Mouse (Mus musculus) liver, adult 2 months (tissue): Measurements from ENCODE around the gene Pde9a. TPM values are rescaled to one million over a fixed set of nuclear protein-coding genes. Genes with fewer than 3 reads are reported as not detected.

ENCODE experiments used
- DNase-seq: peaks from one replicate; pipeline ENCODE4 v3.0.0-alpha.2; 2011; ENCODE audit warnings: low read depth, low spot score; ENCODE audit errors: extremely low read depth
- H3K27ac ChIP-seq: fragments of 200-500 bp; replicated peaks from 2 replicates; pipeline ENCODE4 v1.5.1; 2012; ENCODE audit warnings: low read depth, mild to moderate bottlenecking, control low read depth, inconsistent platforms, low read length; ENCODE audit not compliant: insufficient read depth
- H3K27me3 ChIP-seq: fragments of 200-500 bp; 2 replicates; pipeline ENCODE4 v1.6.1; 2012; ENCODE audit warnings: mild to moderate bottlenecking, moderate library complexity, low read length, inconsistent platforms; ENCODE audit not compliant: control insufficient read depth, insufficient read depth
- H3K36me3 ChIP-seq: fragments of 200-500 bp; 2 replicates; pipeline ENCODE4 v1.6.1; 2012; ENCODE audit warnings: low read length, inconsistent platforms; ENCODE audit not compliant: control insufficient read depth, insufficient read depth
- H3K4me1 ChIP-seq: fragments of 200-500 bp; 2 replicates; pipeline ENCODE4 v1.6.1; 2011; ENCODE audit warnings: low read length; ENCODE audit not compliant: control insufficient read depth, insufficient read depth
- H3K4me3 ChIP-seq: fragments of 200-500 bp; 2 replicates; pipeline ENCODE4 v1.5.1; 2011; ENCODE audit warnings: low read depth, mild to moderate bottlenecking, control low read depth, low read length, moderate library complexity; ENCODE audit not compliant: insufficient read depth
- H3K79me2 ChIP-seq: fragments of 200-500 bp; 2 replicates; pipeline ENCODE4 v1.6.1; 2012; ENCODE audit warnings: inconsistent platforms, mild to moderate bottlenecking, low read length, moderate library complexity; ENCODE audit not compliant: control insufficient read depth, insufficient read depth
- H3K9ac ChIP-seq: fragments of 200-500 bp; 2 replicates; pipeline ENCODE4 v1.6.1; 2012; ENCODE audit warnings: low read depth, mild to moderate bottlenecking, control low read depth, inconsistent platforms, low read length
- CTCF ChIP-seq: fragments of 200-500 bp; IDR thresholded peaks from 2 replicates; pipeline ENCODE4 v1.5.1; 2011; ENCODE audit warnings: low read depth, low read length, control low read depth
- POLR2A ChIP-seq: fragments of 200-500 bp; IDR thresholded peaks from 2 replicates; pipeline ENCODE4 v1.6.1; 2011; ENCODE audit warnings: low read length, control low read depth; ENCODE audit not compliant: insufficient read depth; ENCODE audit errors: extremely low read depth
- WGBS: fragments of 180-500 bp; shearing (Covaris S2); methylation state at CpG from one replicate; pipeline ENCODE4 v1.1.7; 2018; 5-methylcytosine and 5-hydroxymethylcytosine counted together
- polyA plus RNA-seq: library from polyadenylated mRNA; depleted of rRNA; stranded (reverse); fragments of >200 nt; gene quantifications from 2 replicates; pipeline ENCODE4 v1.2.3, GENCODE M21; 2012
- total RNA-seq: library from RNA; depleted of rRNA; stranded (reverse); fragments of >200 nt; gene quantifications from 2 replicates; pipeline ENCODE4 v1.2.3, GENCODE M21; 2014

Gene Pde9a
- total and polyA plus RNA-seq, 2 experiments = 9.1 to 66.9 TPM

DNA sequence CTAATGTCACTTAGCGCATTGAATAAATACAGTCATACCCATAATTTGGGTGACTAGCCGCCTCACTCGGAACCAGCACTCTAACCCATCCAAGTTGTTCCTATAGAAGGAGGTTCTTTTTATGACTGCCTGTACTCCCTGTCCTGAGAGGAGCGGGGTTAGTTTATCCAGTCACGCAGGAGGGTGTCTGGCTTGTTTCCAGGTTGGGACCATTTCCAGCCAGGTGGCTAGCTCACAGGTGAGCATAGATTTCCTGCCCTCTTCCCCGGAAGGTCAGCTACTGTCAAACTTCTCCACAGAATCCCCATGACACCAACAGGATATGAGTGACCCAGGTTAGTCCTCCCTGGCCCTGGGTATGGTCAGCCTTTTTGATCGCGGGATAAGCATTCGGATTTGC lies 51.5 kb downstream of the Pde9a start:
- 83% methylated on average over 9 of the region's 9 CpGs for WGBS
- Histone ChIP-seq H3K27me3 (no peaks in the 10 kb centered on the region), H3K9ac (no peak overlapping the region), H3K27ac (no peak overlapping the region), H3K79me2 (no peaks in the 10 kb centered on the region; the same call in 1 of the 2 replicates), H3K4me3 (no peak overlapping the region), H3K36me3 (no peaks in the 10 kb centered on the region), H3K4me1 (no peaks in the 10 kb centered on the region)
- TF ChIP-seq CTCF = no peak
- no peak for TF ChIP-seq POLR2A
- DNase-seq = no peak

DNA sequence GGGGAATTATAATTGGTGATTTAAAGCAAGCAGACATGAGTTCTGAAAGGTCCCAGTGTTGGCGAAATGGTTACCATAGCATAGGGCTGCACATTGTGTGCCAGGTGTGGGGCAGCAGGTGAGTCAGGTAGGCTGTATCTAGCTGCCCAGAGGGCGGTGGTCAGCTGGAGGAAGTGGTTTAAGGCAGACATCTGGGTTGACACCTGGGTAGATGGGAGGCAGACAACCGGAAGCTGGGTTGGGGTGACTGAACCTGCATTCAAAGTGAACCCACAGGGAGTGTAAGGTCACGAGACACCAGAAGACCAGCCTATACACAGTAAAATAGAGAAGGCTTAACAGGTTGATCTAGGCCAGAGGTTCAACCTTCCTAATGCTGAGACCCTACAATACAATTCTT lies 54.0 kb downstream of the Pde9a start:
- H3K4me1 ChIP-seq = peaks cover 12% of the 10 kb centered on the region
- 93% methylated on average over 4 of the region's 4 CpGs for WGBS
- DNase-seq = no peak

DNA sequence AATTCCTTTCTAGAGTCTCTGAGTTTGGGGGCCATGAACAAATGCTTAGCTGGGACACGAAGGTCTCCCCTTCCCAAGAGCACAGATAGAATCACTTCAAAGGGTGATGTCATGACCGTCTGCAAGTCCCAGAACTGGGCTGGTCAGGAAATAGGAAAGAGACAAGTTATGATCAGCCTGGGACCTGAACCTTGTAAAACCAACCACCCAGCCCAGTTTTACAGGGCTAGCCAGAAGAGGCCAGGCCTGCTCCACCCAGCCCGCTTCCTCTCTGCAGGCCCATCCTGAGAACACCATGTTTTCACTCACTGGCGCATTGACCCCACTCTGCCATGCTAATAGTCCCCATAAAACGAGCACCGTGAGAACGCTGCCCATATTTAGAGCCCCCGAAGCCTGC lies 56.5 kb downstream of the Pde9a start:
- H3K79me2 ChIP-seq = no peaks in the 10 kb centered on the region
- no peaks in the 10 kb centered on the region for H3K27me3 ChIP-seq
- TF ChIP-seq CTCF (no peak), POLR2A (no peak)
- 89% methylated on average over 8 of the region's 8 CpGs for WGBS
- DNase-seq = no peak
- peaks cover 26% of the 10 kb centered on the region for H3K4me1 ChIP-seq
- no peak overlapping the region for H3K9ac ChIP-seq
- H3K27ac ChIP-seq = no peak overlapping the region
- H3K36me3 ChIP-seq = no peaks in the 10 kb centered on the region
- no peak overlapping the region for H3K4me3 ChIP-seq

More for the DNA sequence above, 54.0 kb downstream of the Pde9a start:
- no peak overlapping the region for H3K4me3 ChIP-seq
- H3K9ac ChIP-seq = no peak overlapping the region
- TF ChIP-seq CTCF = no peak
- no peak for TF ChIP-seq POLR2A
- no peaks in the 10 kb centered on the region for H3K79me2 ChIP-seq
- no peaks in the 10 kb centered on the region for H3K36me3 ChIP-seq
- H3K27ac ChIP-seq = no peak overlapping the region
- H3K27me3 ChIP-seq = no peaks in the 10 kb centered on the region

DNA sequence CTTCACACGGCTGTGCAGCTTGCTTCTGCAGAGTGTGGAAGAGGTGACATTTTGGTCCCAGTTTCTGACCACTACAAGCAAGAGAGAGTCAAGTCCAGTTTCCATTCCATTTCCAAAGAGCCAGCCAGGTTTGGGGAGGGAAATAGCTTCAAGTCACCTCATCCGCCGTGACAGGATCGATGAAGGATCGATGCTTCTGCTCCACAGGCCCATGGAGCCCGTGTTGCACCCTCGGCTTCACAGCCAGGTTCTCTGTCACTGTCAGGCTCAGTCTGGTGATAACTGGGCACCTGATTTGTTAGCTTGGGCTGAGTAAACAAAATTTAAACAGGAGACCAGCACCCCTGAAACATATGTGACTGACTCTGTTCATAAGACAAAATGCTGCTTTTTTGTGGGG lies 58.2 kb downstream of the Pde9a start:
- no peak overlapping the region for H3K4me3 ChIP-seq
- H3K4me1 ChIP-seq = peaks cover 26% of the 10 kb centered on the region
- 29% methylated on average over 7 of the region's 7 CpGs for WGBS
- TF ChIP-seq POLR2A (no peak), CTCF (no peak)
- peak overlapping the region; percentile 66 for H3K27ac ChIP-seq
- no peaks in the 10 kb centered on the region for H3K36me3 ChIP-seq
- DNase-seq = peak; percentile 95
- no peaks in the 10 kb centered on the region for H3K27me3 ChIP-seq
- peak overlapping the region; percentile 6; the same call in 1 of the 2 replicates for H3K9ac ChIP-seq
- H3K79me2 ChIP-seq = no peaks in the 10 kb centered on the region

DNA sequence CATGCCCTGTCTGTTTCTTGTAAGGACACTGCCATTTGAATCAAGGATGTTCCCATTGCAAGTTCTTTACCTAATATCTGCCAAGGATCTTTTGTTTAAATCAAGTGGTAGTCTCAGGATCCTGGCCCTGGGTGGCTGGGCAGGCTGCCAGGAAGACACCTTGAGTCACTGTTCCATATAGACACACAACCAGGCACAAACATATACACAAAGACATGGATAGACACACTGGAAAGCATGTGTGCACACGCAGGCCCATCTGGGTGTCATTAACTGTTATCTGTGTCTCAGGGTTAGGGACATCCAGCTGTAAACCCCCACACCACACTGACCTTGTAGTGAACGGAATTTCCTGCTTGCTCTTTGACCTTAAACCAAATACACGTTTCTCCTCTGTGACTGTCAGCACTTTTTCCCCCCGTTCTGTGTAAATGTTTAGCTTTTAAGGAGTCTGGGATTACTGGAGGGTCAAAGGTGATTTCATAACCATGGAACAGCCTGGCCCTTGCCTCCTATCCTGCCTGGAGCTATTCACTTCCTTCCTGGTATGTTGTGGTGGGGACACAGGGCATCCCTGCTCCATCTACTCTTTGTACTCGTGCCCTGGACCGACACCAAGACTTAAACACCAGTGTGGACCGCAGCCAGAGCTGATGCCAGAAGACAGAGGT lies 59.2 kb downstream of the Pde9a start:
- Histone ChIP-seq H3K36me3 (no peaks in the 10 kb centered on the region), H3K4me3 (no peak overlapping the region), H3K27me3 (no peaks in the 10 kb centered on the region), H3K27ac (peak overlapping the region; percentile 55), H3K9ac (peak overlapping the region; percentile 3; the same call in 1 of the 2 replicates), H3K4me1 (peaks cover 26% of the 10 kb centered on the region), H3K79me2 (no peaks in the 10 kb centered on the region)
- 5% methylated on average over 7 of the region's 7 CpGs for WGBS
- TF ChIP-seq CTCF = no peak
- no peak for TF ChIP-seq POLR2A
- peak; percentile 86 for DNase-seq

DNA sequence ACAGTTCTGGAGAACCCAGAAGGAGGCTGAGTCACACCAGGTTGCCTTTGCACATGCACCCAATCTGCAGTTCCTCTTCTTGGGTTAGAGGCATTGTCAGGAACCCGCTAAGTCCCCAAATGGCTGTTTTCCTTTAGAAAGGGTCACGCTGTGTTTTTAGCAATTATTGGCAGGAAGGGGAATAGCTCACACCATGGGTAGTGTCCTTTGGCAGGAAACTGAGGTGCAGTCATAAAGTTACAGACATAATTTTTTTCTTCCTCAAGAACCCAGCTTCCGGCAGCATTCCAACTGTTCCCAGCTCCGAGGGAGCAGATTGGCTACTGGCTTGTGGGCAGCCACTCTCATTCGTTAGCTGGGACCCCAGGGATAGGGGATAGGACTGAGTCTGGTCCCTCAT lies 61.8 kb downstream of the Pde9a start:
- Histone ChIP-seq H3K4me1 (peaks cover 26% of the 10 kb centered on the region), H3K79me2 (no peaks in the 10 kb centered on the region), H3K36me3 (no peaks in the 10 kb centered on the region), H3K9ac (no peak overlapping the region), H3K4me3 (no peak overlapping the region), H3K27ac (no peak overlapping the region), H3K27me3 (no peaks in the 10 kb centered on the region)
- no peak for DNase-seq
- WGBS = 65% methylated on average over 5 of the region's 5 CpGs
- no peak for TF ChIP-seq POLR2A
- no peak for TF ChIP-seq CTCF
